Mouse (Mus musculus) liver, embryonic 13.5 days (tissue): ENCODE results near the gene Kcne2. TPM values are rescaled to one million over a fixed set of nuclear protein-coding genes. Genes with fewer than 3 reads are reported as not detected.
A peak's percentile ranks its signal among the peaks of the same experiment; 100 is the strongest.

Experiments
- ATAC-seq: fragments of 200-750 bp; cut with Nextera tagmentation; 2 replicates; pipeline ENCODE4 v1.8.0; 2017; ENCODE audit warnings: low read depth, mild to moderate bottlenecking, moderate number of reproducible peaks, moderate library complexity
- DNase-seq: peaks from one replicate; pipeline ENCODE4 v3.0.0; 2022
- H3K27ac ChIP-seq: fragments of 300-500 bp; sonication (generic); 2 replicates; pipeline ENCODE4 v1.5.1; 2015; ENCODE audit warnings: moderate library complexity, mild to moderate bottlenecking, inconsistent platforms
- H3K27me3 ChIP-seq: fragments of 300-500 bp; sonication (generic); 2 replicates; pipeline ENCODE4 v1.6.1; 2015; ENCODE audit warnings: mild to moderate bottlenecking, inconsistent platforms
- H3K36me3 ChIP-seq: fragments of 300-500 bp; sonication (generic); 2 replicates; pipeline ENCODE4 v1.6.1; 2015; ENCODE audit warnings: mild to moderate bottlenecking, inconsistent platforms
- H3K4me1 ChIP-seq: fragments of 300-500 bp; sonication (generic); replicated peaks from 2 replicates; pipeline ENCODE4 v1.6.1; 2015; ENCODE audit warnings: inconsistent platforms
- H3K4me2 ChIP-seq: fragments of 300-500 bp; sonication (generic); 2 replicates; pipeline ENCODE4 v1.6.1; 2015; ENCODE audit warnings: inconsistent platforms, mild to moderate bottlenecking, moderate library complexity
- H3K4me3 ChIP-seq: fragments of 300-500 bp; sonication (generic); replicated peaks from 2 replicates; pipeline ENCODE4 v1.5.1; 2015; ENCODE audit warnings: mild to moderate bottlenecking, inconsistent platforms
- H3K9ac ChIP-seq: fragments of 300-500 bp; sonication (generic); 2 replicates; pipeline ENCODE4 v1.6.1; 2015; ENCODE audit warnings: mild to moderate bottlenecking, inconsistent platforms
- H3K9me3 ChIP-seq: fragments of 300-500 bp; sonication (generic); replicated peaks from 2 replicates; pipeline ENCODE4 v1.6.1; 2016; ENCODE audit warnings: inconsistent platforms
- WGBS: fragments of 180-500 bp; shearing (Covaris S2); methylation state at CpG from one replicate; pipeline ENCODE4 v1.1.7; 2015; ENCODE audit not compliant: insufficient replicate concordance; 5-methylcytosine and 5-hydroxymethylcytosine counted together
- polyA plus RNA-seq: library from polyadenylated mRNA; unstranded; fragments of >200 nt; fragmentation: Nextera tagmentation; extraction: Ambion mirVana; gene quantifications from 2 replicates; pipeline ENCODE4 v1.2.1, GENCODE M21; 2015

The Kcne2 gene
- polyA plus RNA-seq, 1 experiment from 2014 or later = 0.06 TPM

GRCm38 (mm10) chr16:92334600-92334999, 42.4 kb downstream of the Kcne2 start:
- Histone ChIP-seq H3K36me3 (no peaks in the 10 kb centered on the region), H3K9ac (no peak overlapping the region), H3K4me3 (no peak overlapping the region), H3K4me2 (no peak overlapping the region), H3K27ac (no peak overlapping the region), H3K9me3 (no peaks in the 10 kb centered on the region), H3K27me3 (peaks cover 12% of the 10 kb centered on the region; the same call in 1 of the 2 replicates), H3K4me1 (peaks cover 4% of the 10 kb centered on the region)
- 57% methylated on average over 9 of the region's 9 CpGs for WGBS
- no peak for ATAC-seq
- no peak for DNase-seq

GRCm38 (mm10) chr16:92336280-92336679, 44.1 kb downstream of the Kcne2 start:
- ATAC-seq (no peak), DNase-seq (peak; percentile 51)
- Histone ChIP-seq H3K9ac (no peak overlapping the region), H3K9me3 (no peaks in the 10 kb centered on the region), H3K4me3 (no peak overlapping the region), H3K36me3 (no peaks in the 10 kb centered on the region), H3K27me3 (peaks cover 12% of the 10 kb centered on the region; the same call in 1 of the 2 replicates), H3K4me1 (peaks cover 21% of the 10 kb centered on the region), H3K27ac (no peak overlapping the region), H3K4me2 (no peak overlapping the region)
- 8% methylated on average over 9 of the region's 9 CpGs for WGBS

- H3K4me1 ChIP-seq = peaks cover 41% of the 10 kb centered on the region
- peak overlapping the region; percentile 48 for H3K4me3 ChIP-seq
- H3K27ac ChIP-seq = peak overlapping the region; percentile 58; the same call in 1 of the 2 replicates
- DNase-seq = peak; percentile 76
- peak; percentile 86 for ATAC-seq
- H3K9me3 ChIP-seq = no peaks in the 10 kb centered on the region
- H3K4me2 ChIP-seq = peak overlapping the region; percentile 69
- peaks cover under 1% of the 10 kb centered on the region; the same call in 1 of the 2 replicates for H3K27me3 ChIP-seq
- H3K36me3 ChIP-seq = no peaks in the 10 kb centered on the region
- 0 out of 2 replicates have a peak overlapping the region, but pooled peaks have one; percentile 17 for H3K9ac ChIP-seq
- 23% methylated on average over 27 of the region's 27 CpGs for WGBS
These were observed 48.7 kb downstream of the Kcne2 start for GRCm38 (mm10) chr16:92340612-92341511.

- H3K4me2 ChIP-seq = peak overlapping the region; percentile 43
- DNase-seq = no peak
These were observed 53.0 kb downstream of the Kcne2 start for GRCm38 (mm10) chr16:92345177-92345576.

GRCm38 (mm10) chr16:92346297-92346916, 54.2 kb downstream of the Kcne2 start:
- Histone ChIP-seq H3K4me3 (no peak overlapping the region), H3K27ac (no peak overlapping the region), H3K36me3 (no peaks in the 10 kb centered on the region), H3K27me3 (no peaks in the 10 kb centered on the region), H3K4me1 (peaks cover 30% of the 10 kb centered on the region), H3K4me2 (no peak overlapping the region), H3K9me3 (no peaks in the 10 kb centered on the region), H3K9ac (no peak overlapping the region)
- WGBS = 65% methylated on average over 13 of the region's 13 CpGs
- DNase-seq (no peak), ATAC-seq (no peak)

More at GRCm38 (mm10) chr16:92345177-92345576, 53.0 kb downstream of the Kcne2 start:
- H3K27me3 ChIP-seq = no peaks in the 10 kb centered on the region
- H3K36me3 ChIP-seq = no peaks in the 10 kb centered on the region
- H3K4me3 ChIP-seq = no peak overlapping the region
- H3K9me3 ChIP-seq = no peaks in the 10 kb centered on the region
- H3K9ac ChIP-seq = peak overlapping the region; percentile 47; the same call in 1 of the 2 replicates
- peak overlapping the region; percentile 34; the same call in 1 of the 2 replicates for H3K27ac ChIP-seq
- peaks cover 42% of the 10 kb centered on the region for H3K4me1 ChIP-seq
- peak; percentile 51 for ATAC-seq
- WGBS = 22% methylated on average over 11 of the region's 11 CpGs

Other genes starting within 250 kb of the Kcne2 start
- 43.7 and 47.8 TPM in 2 replicates for gene Mrps6, start 234.1 kb upstream of the Kcne2 start, polyA plus RNA-seq
- gene Gm49711, start 234.1 kb upstream of the Kcne2 start, polyA plus RNA-seq = not detected in 2 replicates
- gene Slc5a3, start 234.1 kb upstream of the Kcne2 start, polyA plus RNA-seq = 0.96 and 1.3 TPM in 2 replicates
- gene Smim11, start 8.9 kb downstream of the Kcne2 start, polyA plus RNA-seq = 65.6 and 74.9 TPM in 2 replicates
- not detected in 2 replicates for gene Fam243, start 29.1 kb downstream of the Kcne2 start, polyA plus RNA-seq
- 0.13 and 0.17 TPM in 2 replicates for gene Kcne1, start 67.1 kb downstream of the Kcne2 start, polyA plus RNA-seq
- gene Rcan1, start 178.5 kb downstream of the Kcne2 start, polyA plus RNA-seq = 9.4 and 11.4 TPM in 2 replicates
- gene Clic6, start 193.3 kb downstream of the Kcne2 start, polyA plus RNA-seq = 0.61 and 0.70 TPM in 2 replicates